ENCODE assay signal across 27 mouse cellular contexts in the genomic region with DNA sequence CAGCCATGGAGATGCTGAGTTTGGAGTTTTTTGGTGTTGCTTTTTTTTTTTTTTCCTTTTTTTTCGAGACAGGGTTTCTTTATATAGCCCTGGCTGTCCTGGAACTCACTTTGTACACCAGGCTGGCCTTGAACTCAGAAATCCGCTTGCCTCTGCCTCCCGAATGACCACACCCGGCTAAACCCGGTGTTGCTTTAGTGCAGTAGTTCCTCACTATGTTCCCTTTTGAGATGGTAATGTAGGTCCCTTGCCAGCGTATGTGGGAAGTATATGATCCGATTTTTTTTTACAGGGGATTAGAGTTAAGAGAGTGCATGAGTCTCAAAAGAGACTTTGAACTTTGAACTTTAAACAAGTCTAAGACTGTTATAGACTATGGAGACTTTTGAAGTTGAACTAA. TPM values are rescaled to one million over a fixed set of nuclear protein-coding genes. Genes with fewer than 3 reads are reported as not detected.
A peak's percentile ranks its signal among the peaks of the same experiment; 100 is the strongest.
DNase-seq lines count a peak whose midpoint lies in the region; ATAC-seq and TF ChIP-seq lines count a peak whose summit lies in the region.
"Had no signal": no experiment of that assay in that cellular context is flagged by ENCODE, and none has a peak within 500 bp of the region (broad histone marks: within the 10 kb centered on the region; RNA-seq: fewer than 3 reads in every experiment).

No protein-coding gene starts in this region.

- H3K4me3 ChIP-seq in intestine, embryonic 15.5 days (replicated peaks), result no peak overlapping the region
- no peak overlapping the region for H3K4me3 ChIP-seq in intestine, embryonic 16.5 days (ENCODE audit: low read length)
- H3K4me3 ChIP-seq in kidney, postnatal 0 days (replicated peaks; ENCODE audit: low read depth, low read length), result no peak overlapping the region
- peak overlapping the region; percentile 27; the same call in 1 of the 2 replicates for H3K4me3 ChIP-seq in E14TG2a.4 (replicated peaks; ENCODE audit: low read length)
- no peak overlapping the region for H3K4me3 ChIP-seq in stomach, postnatal 0 days (ENCODE audit: low read depth, low read length)
- H3K4me3 ChIP-seq: embryonic facial prominence, embryonic 12.5 days; hindbrain, embryonic 12.5 days; megakaryocyte, embryonic 14.5 days; midbrain, embryonic 15.5 days had no signal

- TF ChIP-seq EP300 in stomach, postnatal 0 days (optimal IDR thresholded peaks at IDR 0.05), result no peak

- H3K4me2 ChIP-seq in intestine, embryonic 15.5 days (replicated peaks), result no peak overlapping the region
- H3K4me2 ChIP-seq in intestine, embryonic 16.5 days (ENCODE audit: low read depth, low read length), result no peak overlapping the region
- no peak overlapping the region for H3K4me2 ChIP-seq in kidney, postnatal 0 days (ENCODE audit: low read length)
- H3K4me2 ChIP-seq in stomach, postnatal 0 days (replicated peaks; ENCODE audit: low read depth), result no peak overlapping the region
- H3K4me2 ChIP-seq: embryonic facial prominence, embryonic 12.5 days; hindbrain, embryonic 12.5 days; midbrain, embryonic 15.5 days had no signal

- H3K9ac ChIP-seq in intestine, embryonic 15.5 days, result no peak overlapping the region
- H3K9ac ChIP-seq in intestine, embryonic 16.5 days (ENCODE audit: low read depth, low read length), result no peak overlapping the region
- H3K9ac ChIP-seq in kidney, postnatal 0 days (ENCODE audit: low read depth, low read length), result no peak overlapping the region
- H3K9ac ChIP-seq in stomach, postnatal 0 days (ENCODE audit: low read length), result no peak overlapping the region
- H3K9ac ChIP-seq: embryonic facial prominence, embryonic 12.5 days; forebrain, postnatal 0 days; hindbrain, embryonic 12.5 days; liver, embryonic 14.5 days; midbrain, embryonic 15.5 days had no signal

- no peak for DNase-seq in kidney, postnatal 0 days (ENCODE audit: low spot score)
- DNase-seq in kidney, postnatal 25 days, result no peak
- peak; percentile 91 for DNase-seq in ES-CJ7 (ENCODE audit: low read depth, low spot score)
- no peak for DNase-seq in stomach, postnatal 0 days (ENCODE audit: low spot score)
- DNase-seq: adrenal gland, postnatal 14 days; cerebellum, adult 11 months; cerebellum, adult 9-10 months; cerebellum, postnatal 36 days; embryo, embryonic 11 days; forebrain, postnatal 0 days; heart, postnatal 36 days; liver; lung, adult 2 months; spleen, adult 18-20 months; thymus, adult 18-20 months; thymus, postnatal 25 days had no signal

- 73% methylated on average over 7 of the region's 7 CpGs for WGBS in intestine, embryonic 15.5 days
- 72% methylated on average over 7 of the region's 7 CpGs for WGBS in intestine, embryonic 16.5 days
- WGBS in kidney, postnatal 0 days, result 71% methylated on average over 7 of the region's 7 CpGs
- WGBS in stomach, postnatal 0 days, result 69% methylated on average over 7 of the region's 7 CpGs

- peaks cover 7% of the 10 kb centered on the region for H3K4me1 ChIP-seq in intestine, embryonic 15.5 days (replicated peaks)
- H3K4me1 ChIP-seq in intestine, embryonic 16.5 days (ENCODE audit: control insufficient read depth, insufficient read depth, low read length), result peaks cover 14% of the 10 kb centered on the region
- peaks cover 24% of the 10 kb centered on the region for H3K4me1 ChIP-seq in kidney, postnatal 0 days (replicated peaks; ENCODE audit: insufficient read depth, low read length)
- peaks cover 88% of the 10 kb centered on the region for H3K4me1 ChIP-seq in E14TG2a.4 (replicated peaks; ENCODE audit: low read depth, low read length)
- H3K4me1 ChIP-seq in stomach, postnatal 0 days (replicated peaks; ENCODE audit: control insufficient read depth, insufficient read depth), result no peaks in the 10 kb centered on the region

- H3K27me3 ChIP-seq in intestine, embryonic 15.5 days (replicated peaks), result no peaks in the 10 kb centered on the region
- H3K27me3 ChIP-seq in intestine, embryonic 16.5 days (replicated peaks; ENCODE audit: control insufficient read depth, insufficient read depth, low read length), result no peaks in the 10 kb centered on the region
- H3K27me3 ChIP-seq in kidney, postnatal 0 days (ENCODE audit: insufficient read depth, low read length), result no peaks in the 10 kb centered on the region
- no peaks in the 10 kb centered on the region for H3K27me3 ChIP-seq in E14TG2a.4 (ENCODE audit: insufficient read depth, low read length)
- H3K27me3 ChIP-seq in stomach, postnatal 0 days (ENCODE audit: control insufficient read depth, insufficient read depth, low read length), result no peaks in the 10 kb centered on the region
- H3K27me3 ChIP-seq: embryonic facial prominence, embryonic 12.5 days; hindbrain, embryonic 12.5 days; midbrain, embryonic 15.5 days; Patski had no signal

- no peaks in the 10 kb centered on the region for H3K9me3 ChIP-seq in intestine, embryonic 15.5 days
- 0 out of 2 replicates have a peak, but pooled peaks cover 3% of the 10 kb centered on the region for H3K9me3 ChIP-seq in intestine, embryonic 16.5 days (ENCODE audit: control insufficient read depth, low read length)
- H3K9me3 ChIP-seq in kidney, postnatal 0 days (replicated peaks; ENCODE audit: low read length), result no peaks in the 10 kb centered on the region
- H3K9me3 ChIP-seq in E14TG2a.4 (ENCODE audit: low read length), result peaks cover 45% of the 10 kb centered on the region
- no peaks in the 10 kb centered on the region for H3K9me3 ChIP-seq in stomach, postnatal 0 days (ENCODE audit: control insufficient read depth, low read length)
- H3K9me3 ChIP-seq: embryonic facial prominence, embryonic 12.5 days; hindbrain, embryonic 12.5 days; midbrain, embryonic 15.5 days had no signal

- H3K27ac ChIP-seq in intestine, embryonic 15.5 days, result no peak overlapping the region
- no peak overlapping the region for H3K27ac ChIP-seq in intestine, embryonic 16.5 days (ENCODE audit: low read length)
- H3K27ac ChIP-seq in kidney, postnatal 0 days, result peak overlapping the region; percentile 87
- H3K27ac ChIP-seq in stomach, postnatal 0 days (replicated peaks), result no peak overlapping the region
- H3K27ac ChIP-seq: embryonic facial prominence, embryonic 12.5 days; hindbrain, embryonic 12.5 days; hindbrain, postnatal 0 days; liver, embryonic 14.5 days; midbrain, embryonic 15.5 days had no signal

- TF ChIP-seq CTCF in kidney, postnatal 0 days (IDR thresholded peaks at IDR 0.05; ENCODE audit: low read depth), result no peak
- no peak for TF ChIP-seq CTCF in E14TG2a.4 (conservative IDR thresholded peaks at IDR 0.05; ENCODE audit: low read length)
- no peak for TF ChIP-seq CTCF in stomach, postnatal 0 days (IDR thresholded peaks at IDR 0.05; ENCODE audit: low read depth)

- ATAC-seq in intestine, embryonic 15.5 days, result 0 out of 2 replicates have a peak, but pooled peaks have one; percentile 15
- no peak; the same call in 1 of the 2 replicates for ATAC-seq in intestine, embryonic 16.5 days
- no peak for ATAC-seq in kidney, postnatal 0 days (replicated peaks; ENCODE audit: low FRiP score, low read depth)
- no peak for ATAC-seq in stomach, postnatal 0 days (ENCODE audit: low FRiP score, low TSS enrichment)
- ATAC-seq: CD4-positive, CD25-positive, alpha-beta regulatory T cell, adult 4 months; forebrain, postnatal 0 days; hindbrain, postnatal 0 days; midbrain, embryonic 15.5 days had no signal

- no peaks in the 10 kb centered on the region for H3K36me3 ChIP-seq in intestine, embryonic 15.5 days
- no peaks in the 10 kb centered on the region for H3K36me3 ChIP-seq in intestine, embryonic 16.5 days (ENCODE audit: control insufficient read depth, insufficient read depth, low read length)
- no peaks in the 10 kb centered on the region for H3K36me3 ChIP-seq in kidney, postnatal 0 days (ENCODE audit: insufficient read depth, low read length)
- H3K36me3 ChIP-seq in E14TG2a.4 (ENCODE audit: insufficient read depth, low read length), result peaks cover 17% of the 10 kb centered on the region
- H3K36me3 ChIP-seq in stomach, postnatal 0 days (ENCODE audit: control insufficient read depth, insufficient read depth, low read length), result no peaks in the 10 kb centered on the region
- H3K36me3 ChIP-seq: embryonic facial prominence, embryonic 12.5 days; hindbrain, embryonic 12.5 days; midbrain, embryonic 15.5 days had no signal

RNA-seq across cellular contexts. Expression of a gene that starts 53.8 kb away (rescaled TPM):
- polyA plus RNA-seq in intestine, embryonic 15.5 days (2015; fragmentation: Nextera tagmentation; extraction: Ambion mirVana), result 10.6 TPM in 2 replicates
- 3.7 and 4.3 TPM in 2 replicates for polyA plus RNA-seq in intestine, embryonic 16.5 days (2015; fragmentation: Nextera tagmentation; extraction: Ambion mirVana)
- polyA plus RNA-seq in kidney, postnatal 0 days (2015; fragmentation: Nextera tagmentation; extraction: Ambion mirVana), result 13.7 and 23.6 TPM in 2 replicates
- polyA plus RNA-seq in stomach, postnatal 0 days (2015; fragmentation: Nextera tagmentation; extraction: Ambion mirVana), result 5.7 and 6.8 TPM in 2 replicates
